Mouse (Mus musculus) ES-E14 (cell line): ENCODE results near the gene Cgn. TPM values are rescaled to one million over a fixed set of nuclear protein-coding genes. Genes with fewer than 3 reads are reported as not detected.

Experiments
- DNase-seq: peaks from one replicate; pipeline ENCODE4 v3.0.0-alpha.2; 2013; ENCODE audit warnings: low read depth, low spot score
- H3K27ac ChIP-seq: 2 replicates; pipeline ENCODE4 v1.5.1; 2012; ENCODE audit warnings: low read depth, mild to moderate bottlenecking, low read length, moderate library complexity, mixed read lengths; ENCODE audit not compliant: poor library complexity, insufficient read depth, severe bottlenecking
- H3K36me3 ChIP-seq: 2 replicates; pipeline ENCODE4 v1.6.1; 2012; ENCODE audit warnings: mild to moderate bottlenecking, low read length, moderate library complexity, mixed read lengths; ENCODE audit not compliant: control insufficient read depth, poor library complexity, insufficient read depth, severe bottlenecking
- H3K4me1 ChIP-seq, 2 experiments: fragments of 150-350 bp in 1 of 2; sonication (generic) in 1 of 2; 2 replicates each; pipeline ENCODE4 v1.6.1; 2012; ENCODE audit warnings: low read length in 2 of 2, mild to moderate bottlenecking in 1 of 2, mixed read lengths in 1 of 2; ENCODE audit not compliant: control insufficient read depth in 2 of 2, insufficient read depth in 2 of 2, poor library complexity in 1 of 2
- H3K4me3 ChIP-seq, 2 experiments: fragments of 150-350 bp in 1 of 2; sonication (generic) in 1 of 2; 2 replicates each; pipeline ENCODE4 v1.5.1; 2012; ENCODE audit warnings: low read length in 2 of 2, low read depth in 1 of 2, mild to moderate bottlenecking in 1 of 2, mixed read lengths in 1 of 2; ENCODE audit not compliant: insufficient read depth in 1 of 2, poor library complexity in 1 of 2, severe bottlenecking in 1 of 2
- H3K9ac ChIP-seq: 2 replicates; pipeline ENCODE4 v1.6.1; 2012; ENCODE audit warnings: low read depth, mild to moderate bottlenecking, low read length, mixed read lengths; ENCODE audit not compliant: poor library complexity, insufficient read depth, severe bottlenecking
- H3K9me3 ChIP-seq: fragments of 150-350 bp; sonication (generic); 2 replicates; pipeline ENCODE4 v1.6.1; 2012; ENCODE audit warnings: low read depth, mild to moderate bottlenecking, low read length; ENCODE audit not compliant: control insufficient read depth, insufficient read depth
- CHD2 ChIP-seq: IDR thresholded peaks from 2 replicates; pipeline ENCODE4 v1.6.1; 2014; ENCODE audit warnings: mild to moderate bottlenecking, low read depth, low read length, inconsistent platforms
- HCFC1 ChIP-seq: IDR thresholded peaks from 2 replicates; pipeline ENCODE4 v1.6.1; 2012; ENCODE audit warnings: low read length, inconsistent platforms, borderline replicate concordance; ENCODE audit not compliant: insufficient read depth
- MAFK ChIP-seq: IDR thresholded peaks from 2 replicates; pipeline ENCODE4 v1.6.1; 2014; ENCODE audit warnings: mild to moderate bottlenecking, low read depth, low read length, inconsistent platforms; ENCODE audit not compliant: insufficient read depth
- ZC3H11A ChIP-seq: IDR thresholded peaks from 2 replicates; pipeline ENCODE4 v1.6.1; 2012; ENCODE audit warnings: low read depth, mild to moderate bottlenecking, inconsistent platforms, low read length, borderline replicate concordance
- ZNF384 ChIP-seq: IDR thresholded peaks from 2 replicates; pipeline ENCODE4 v1.6.1; 2012; ENCODE audit warnings: low read depth, low read length, inconsistent platforms
- in situ Hi-C, 2 experiments: fragments of 600-800 bp; cut with MboI; formaldehyde crosslinking; loops; one replicate each; pipeline ENCODE4 v1.15.1; 2025; ENCODE audit warnings: low sequenced_read_pairs in 2 of 2, inconsistent platforms in 1 of 2; ENCODE audit not compliant: unreplicated experiment in 2 of 2
- total RNA-seq: library from RNA; depleted of rRNA; stranded (reverse); fragments of 300-350 nt; gene quantifications from 2 replicates; pipeline ENCODE4 v1.2.3, GENCODE M21; 2012

The Cgn gene
- total RNA-seq, 1 experiment = 28.8 TPM

GRCm38 (mm10) chr3:94817731-94818130, 31.4 kb upstream of the Cgn start:
- in situ Hi-C loops = no loop called here

GRCm38 (mm10) chr3:94815603-94816002, 29.3 kb upstream of the Cgn start:
- Histone ChIP-seq H3K27ac (no peak overlapping the region), H3K4me3 (no peak overlapping the region), H3K36me3 (no peaks in the 10 kb centered on the region), H3K9ac (no peak overlapping the region), H3K4me1 (peaks cover 0 to 4% of the 10 kb centered on the region in 2 experiments; a peak in 2 of 4 replicates), H3K9me3 (no peaks in the 10 kb centered on the region)
- DNase-seq = no peak
- TF ChIP-seq ZC3H11A (0 out of 2 replicates have a peak, but pooled peaks have one; percentile 13), CHD2 (no peak)
- in situ Hi-C loops = no loop called here

More at GRCm38 (mm10) chr3:94817731-94818130, 31.4 kb upstream of the Cgn start:
- Histone ChIP-seq H3K36me3 (no peaks in the 10 kb centered on the region), H3K4me1 (peaks cover 0 to 4% of the 10 kb centered on the region in 2 experiments; a peak in 2 of 4 replicates), H3K9ac (no peak overlapping the region), H3K27ac (no peak overlapping the region), H3K9me3 (no peaks in the 10 kb centered on the region), H3K4me3 (no peak overlapping the region)
- DNase-seq = no peak
- no peak for TF ChIP-seq ZC3H11A
- TF ChIP-seq CHD2 = no peak
- TF ChIP-seq HCFC1 = no peak
- no peak for TF ChIP-seq ZNF384
- no peak for TF ChIP-seq MAFK

- DNase-seq = no peak
- Histone ChIP-seq H3K36me3 (no peaks in the 10 kb centered on the region), H3K4me3 (no peak overlapping the region), H3K9ac (no peak overlapping the region), H3K4me1 (peaks cover 0 to 2% of the 10 kb centered on the region in 2 experiments; a peak in 2 of 4 replicates), H3K9me3 (no peaks in the 10 kb centered on the region), H3K27ac (no peak overlapping the region)
- TF ChIP-seq CHD2 = no peak
- TF ChIP-seq HCFC1 = no peak
- TF ChIP-seq MAFK = no peak
- TF ChIP-seq ZC3H11A = no peak
- TF ChIP-seq ZNF384 = no peak
- in situ Hi-C loops = no loop called here
Measured at GRCm38 (mm10) chr3:94814663-94815062, 28.4 kb upstream of the Cgn start.

- Histone ChIP-seq H3K4me3 (no peak overlapping the region), H3K4me1 (no peaks in the 10 kb centered on the region; a peak in 1 of 4 replicates), H3K36me3 (no peaks in the 10 kb centered on the region), H3K27ac (no peak overlapping the region), H3K9ac (no peak overlapping the region), H3K9me3 (no peaks in the 10 kb centered on the region)
- TF ChIP-seq ZC3H11A (no peak), CHD2 (no peak), ZNF384 (no peak), HCFC1 (no peak), MAFK (no peak)
- DNase-seq = no peak
- in situ Hi-C loops = no loop called here
Measured at GRCm38 (mm10) chr3:94814063-94814462, 27.8 kb upstream of the Cgn start.

GRCm38 (mm10) chr3:94813651-94814050, 27.4 kb upstream of the Cgn start:
- no peaks in the 10 kb centered on the region for H3K9me3 ChIP-seq
- no peak overlapping the region for H3K27ac ChIP-seq
- in situ Hi-C loops = no loop called here
- H3K4me1 ChIP-seq = no peaks in the 10 kb centered on the region
- no peak overlapping the region for H3K4me3 ChIP-seq
- no peaks in the 10 kb centered on the region for H3K36me3 ChIP-seq
- no peak for DNase-seq
- H3K9ac ChIP-seq = no peak overlapping the region
- TF ChIP-seq CHD2 (no peak), HCFC1 (no peak), MAFK (no peak), ZC3H11A (no peak), ZNF384 (no peak)
